Mouse (Mus musculus) myocyte (in vitro differentiated cells): Measurements from ENCODE around the gene Nfia.

ENCODE experiments used
- CEBPB ChIP-seq: IDR thresholded peaks from 2 replicates; pipeline ENCODE4 v1.6.1; 2011; ENCODE audit warnings: mild to moderate bottlenecking, moderate library complexity; ENCODE audit not compliant: poor library complexity, insufficient read depth, severe bottlenecking
- E2F4 ChIP-seq: IDR thresholded peaks from one replicate; pipeline ENCODE4 v1.6.1; 2011; ENCODE audit warnings: mild to moderate bottlenecking, control low read depth, moderate library complexity; ENCODE audit not compliant: insufficient read depth
- MAX ChIP-seq: IDR thresholded peaks from one replicate; pipeline ENCODE4 v1.6.1; 2011; ENCODE audit warnings: low read depth, mild to moderate bottlenecking, control low read depth
- MYOD1 ChIP-seq, 3 experiments: IDR thresholded peaks; one replicate each; pipeline ENCODE4 v1.6.1; 2011; ENCODE audit warnings: control low read depth in 2 of 3, low read depth in 2 of 3, mild to moderate bottlenecking in 2 of 3, moderate library complexity in 1 of 3; ENCODE audit not compliant: insufficient read length in 2 of 3, control insufficient read depth in 1 of 3
- MYOG ChIP-seq, 3 experiments: IDR thresholded peaks; one replicate each; pipeline ENCODE4 v1.6.1; 2011; ENCODE audit warnings: control low read depth in 2 of 3, low read depth in 2 of 3, mild to moderate bottlenecking in 2 of 3; ENCODE audit not compliant: insufficient read length in 2 of 3, control insufficient read depth in 1 of 3, insufficient read depth in 1 of 3
- POLR2A ChIP-seq: IDR thresholded peaks from one replicate; pipeline ENCODE4 v1.6.1; 2011; ENCODE audit warnings: low read depth, mild to moderate bottlenecking, control low read depth, moderate library complexity; ENCODE audit not compliant: insufficient read length
- POLR2AphosphoS2 ChIP-seq: IDR thresholded peaks from one replicate; pipeline ENCODE4 v1.6.1; 2011; ENCODE audit warnings: low read depth, control low read depth; ENCODE audit not compliant: insufficient read length
- REST ChIP-seq: IDR thresholded peaks from one replicate; pipeline ENCODE4 v1.6.1; 2011; ENCODE audit warnings: mild to moderate bottlenecking, control low read depth, moderate library complexity; ENCODE audit not compliant: insufficient read depth, insufficient read length
- SRF ChIP-seq: IDR thresholded peaks from one replicate; pipeline ENCODE4 v1.6.1; 2011; ENCODE audit warnings: low read depth; ENCODE audit not compliant: control insufficient read depth, insufficient read length
- TCF12 ChIP-seq: IDR thresholded peaks from one replicate; pipeline ENCODE4 v1.6.1; 2011; ENCODE audit warnings: mild to moderate bottlenecking, control low read depth; ENCODE audit not compliant: poor library complexity, insufficient read depth, severe bottlenecking
- TCF3 ChIP-seq: IDR thresholded peaks from one replicate; pipeline ENCODE4 v1.6.1; 2011; ENCODE audit warnings: low read depth, control low read depth; ENCODE audit not compliant: insufficient read length
- USF1 ChIP-seq: IDR thresholded peaks from one replicate; pipeline ENCODE4 v1.6.1; 2011; ENCODE audit warnings: low read depth, mild to moderate bottlenecking, control low read depth, moderate library complexity

DNA sequence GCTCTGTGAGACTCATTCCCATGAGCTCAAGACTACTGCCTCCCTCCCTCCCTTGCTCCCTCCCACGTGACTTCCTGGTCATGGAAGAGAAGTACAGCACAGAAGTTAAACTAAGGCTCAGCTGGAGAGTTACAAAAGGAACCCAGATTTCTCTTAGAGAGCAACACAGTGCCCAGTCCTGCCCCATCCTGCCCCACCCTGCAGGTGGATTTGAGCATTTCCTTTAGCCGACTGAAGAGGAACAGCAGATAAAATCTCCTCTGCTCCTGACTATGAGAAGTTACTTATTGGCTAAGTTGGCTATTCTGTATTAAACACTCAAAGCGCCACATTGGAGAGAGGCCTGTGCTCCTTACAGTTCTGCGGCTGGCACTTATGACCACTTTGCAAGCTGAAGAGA lies 314.4 kb downstream of the Nfia start:
- TF ChIP-seq SRF, result no peak
- no peak for TF ChIP-seq TCF12
- TF ChIP-seq POLR2A, result no peak
- no peak for TF ChIP-seq POLR2AphosphoS2
- no peak for TF ChIP-seq MAX
- no peak for TF ChIP-seq MYOG (IDR thresholded peaks at IDR 0.05; ENCODE audit: control insufficient read depth in 1 of 3, insufficient read depth in 1 of 3, insufficient read length in 2 of 3, low read depth in 2 of 3)
- TF ChIP-seq USF1, result no peak
- no peak for TF ChIP-seq E2F4
- TF ChIP-seq CEBPB, result no peak
- TF ChIP-seq REST, result no peak
- TF ChIP-seq MYOD1 (IDR thresholded peaks at IDR 0.05; ENCODE audit: control insufficient read depth in 1 of 3, insufficient read length in 2 of 3, low read depth in 2 of 3), result no peak
- TF ChIP-seq TCF3, result no peak
